Mouse (Mus musculus) lung, postnatal 0 days (tissue): ENCODE data around the gene Baz1b.

Experiments
- CTCF ChIP-seq: IDR thresholded peaks from 2 replicates; pipeline ENCODE4 v1.5.1; 2016; ENCODE audit warnings: antibody characterized with exemption, mild to moderate bottlenecking
- EP300 ChIP-seq: IDR thresholded peaks from 2 replicates; pipeline ENCODE4 v1.6.1; 2016; ENCODE audit warnings: antibody characterized with exemption, mild to moderate bottlenecking, control low read depth

- TF ChIP-seq EP300 (no peak), CTCF (no peak)
These were observed 103.6 kb downstream of the Baz1b start for GRCm38 (mm10) chr5:135290703-135291102.
